Mouse (Mus musculus): ENCODE data around the gene Epx. TPM values are rescaled to one million over a fixed set of nuclear protein-coding genes. Genes with fewer than 3 reads are reported as not detected.
"Not testable (repeated sequence)": the region's sequence is repeated elsewhere in the genome, so short reads cannot be mapped to it uniquely, and the experiment has no call there.

Gene Epx
- polyA plus RNA-seq, 1 experiment from 2014 or later = 0.25 TPM

- not testable (repeated sequence) for H3K4me1 ChIP-seq (replicated peaks); H3K4me3 ChIP-seq; H3K9ac ChIP-seq; ATAC-seq (ENCODE audit: low FRiP score, low read depth); H3K36me3 ChIP-seq; H3K4me2 ChIP-seq; H3K27me3 ChIP-seq; H3K9me3 ChIP-seq; H3K27ac ChIP-seq (replicated peaks)
- WGBS = 100% methylated on average over 1 of the region's 2 CpGs
Observed at GRCm38 (mm10) chr11:87866891-87867290, 8.4 kb downstream of the Epx start.

GRCm38 (mm10) chr11:87862805-87863204, 12.5 kb downstream of the Epx start:
- Histone ChIP-seq H3K4me1 (replicated peaks) (no peaks in the 10 kb centered on the region), H3K9ac (no peak overlapping the region)
- 93% methylated on average over 13 of the region's 13 CpGs for WGBS

GRCm38 (mm10) chr11:87860426-87860825, 14.9 kb downstream of the Epx start:
- no peak overlapping the region for H3K4me3 ChIP-seq
- H3K27ac ChIP-seq (replicated peaks) = no peak overlapping the region
- H3K4me2 ChIP-seq = no peak overlapping the region
- H3K9me3 ChIP-seq = no peaks in the 10 kb centered on the region
- 0 out of 2 replicates have a peak, but pooled peaks cover 3% of the 10 kb centered on the region for H3K36me3 ChIP-seq
- 60% methylated on average over 9 of the region's 9 CpGs for WGBS
- ATAC-seq (ENCODE audit: low FRiP score, low read depth) = no peak
- no peak overlapping the region for H3K9ac ChIP-seq
- H3K27me3 ChIP-seq = no peaks in the 10 kb centered on the region
- H3K4me1 ChIP-seq (replicated peaks) = no peaks in the 10 kb centered on the region

More at GRCm38 (mm10) chr11:87862805-87863204, 12.5 kb downstream of the Epx start:
- Histone ChIP-seq H3K36me3 (0 out of 2 replicates have a peak, but pooled peaks cover 3% of the 10 kb centered on the region), H3K27ac (replicated peaks) (no peak overlapping the region), H3K4me3 (no peak overlapping the region), H3K4me2 (no peak overlapping the region), H3K27me3 (no peaks in the 10 kb centered on the region), H3K9me3 (no peaks in the 10 kb centered on the region)
- no peak for ATAC-seq (ENCODE audit: low FRiP score, low read depth)

DNA sequence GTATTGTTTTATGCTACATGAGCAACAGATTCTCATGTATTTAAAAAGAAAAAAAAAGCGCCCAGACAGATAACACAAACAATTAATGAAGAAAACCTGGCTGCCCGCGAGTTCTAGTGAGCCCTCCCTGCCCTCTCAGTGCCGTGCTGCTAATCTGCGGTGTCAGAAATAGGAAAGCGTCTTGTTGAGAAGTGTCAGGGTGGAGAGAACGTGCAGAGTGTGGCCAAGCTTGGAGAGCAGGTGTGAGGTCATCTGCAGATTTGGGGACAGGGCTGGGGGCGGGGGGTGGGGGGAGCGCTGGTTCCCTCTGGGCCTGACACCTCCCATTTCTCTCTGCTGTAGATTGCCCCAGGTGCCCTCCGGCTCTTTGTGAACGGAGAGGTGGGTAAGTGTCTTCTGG, 16.1 kb downstream of the Epx start:
- Histone ChIP-seq H3K4me1 (replicated peaks) (no peaks in the 10 kb centered on the region), H3K27ac (replicated peaks) (no peak overlapping the region), H3K9me3 (no peaks in the 10 kb centered on the region), H3K36me3 (0 out of 2 replicates have a peak, but pooled peaks cover 3% of the 10 kb centered on the region), H3K9ac (no peak overlapping the region), H3K27me3 (no peaks in the 10 kb centered on the region), H3K4me3 (no peak overlapping the region), H3K4me2 (no peak overlapping the region)
- 95% methylated on average over 11 of the region's 11 CpGs for WGBS
- no peak for ATAC-seq (ENCODE audit: low FRiP score, low read depth)

DNA sequence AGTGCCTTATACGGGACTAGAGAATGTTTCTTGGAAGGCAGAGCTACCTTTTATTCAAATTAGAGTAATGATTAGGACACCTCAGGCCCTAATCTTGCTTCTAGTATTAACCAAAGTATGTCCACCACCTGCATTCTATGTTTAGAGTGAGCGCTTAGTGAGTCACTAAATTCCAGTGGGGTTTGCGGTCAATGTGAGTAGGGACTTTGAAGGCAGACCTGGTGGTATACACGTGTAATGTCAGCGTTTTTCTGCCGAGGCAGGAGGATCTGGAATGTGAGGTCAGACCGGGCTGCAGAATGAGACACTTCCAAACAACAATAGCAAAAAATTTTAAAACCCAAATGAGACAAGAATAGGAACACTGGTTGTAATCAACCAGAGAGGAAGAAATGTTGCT, 20.8 kb downstream of the Epx start:
- H3K9me3 ChIP-seq = no peaks in the 10 kb centered on the region
- H3K36me3 ChIP-seq = no peaks in the 10 kb centered on the region
- ATAC-seq (ENCODE audit: low FRiP score, low read depth) = no peak
- H3K9ac ChIP-seq = no peak overlapping the region
- no peak overlapping the region for H3K4me3 ChIP-seq
- peaks cover 11% of the 10 kb centered on the region for H3K4me1 ChIP-seq (replicated peaks)
- no peak overlapping the region for H3K4me2 ChIP-seq
- WGBS = 90% methylated on average over 7 of the region's 7 CpGs
- H3K27me3 ChIP-seq = no peaks in the 10 kb centered on the region
- no peak overlapping the region for H3K27ac ChIP-seq (replicated peaks)

- peaks cover 11% of the 10 kb centered on the region for H3K4me1 ChIP-seq (replicated peaks)
- H3K36me3 ChIP-seq = no peaks in the 10 kb centered on the region
- H3K9ac ChIP-seq = peak overlapping the region; percentile 53
- ATAC-seq (ENCODE audit: low FRiP score, low read depth) = no peak; the same call in 1 of the 2 replicates
- peak overlapping the region; percentile 81 for H3K4me2 ChIP-seq
- peak overlapping the region; percentile 77 for H3K27ac ChIP-seq (replicated peaks)
- WGBS = 30% methylated on average over 8 of the region's 8 CpGs
- no peaks in the 10 kb centered on the region for H3K9me3 ChIP-seq
- no peaks in the 10 kb centered on the region for H3K27me3 ChIP-seq
- peak overlapping the region; percentile 55 for H3K4me3 ChIP-seq
Observed at GRCm38 (mm10) chr11:87853597-87853954, 21.8 kb downstream of the Epx start.

GRCm38 (mm10) chr11:87852690-87853596, 22.4 kb downstream of the Epx start, which contains the start of gene Mks1:
Gene Mks1 (plus strand): TSS chr11:87853215.
- Histone ChIP-seq H3K4me3 (peak within 1 kb of the TSS; percentile 55), H3K36me3 (no peaks in the 10 kb centered on the region), H3K9me3 (no peaks in the 10 kb centered on the region), H3K9ac (peak within 1 kb of the TSS; percentile 53), H3K4me2 (peak within 1 kb of the TSS; percentile 81), H3K4me1 (replicated peaks) (peaks cover 11% of the 10 kb centered on the region), H3K27ac (replicated peaks) (peak within 1 kb of the TSS; percentile 77), H3K27me3 (no peaks in the 10 kb centered on the region)
- 5% methylated on average over 40 of the region's 40 CpGs for WGBS
- ATAC-seq (ENCODE audit: low FRiP score, low read depth) = peak; percentile 94

DNA sequence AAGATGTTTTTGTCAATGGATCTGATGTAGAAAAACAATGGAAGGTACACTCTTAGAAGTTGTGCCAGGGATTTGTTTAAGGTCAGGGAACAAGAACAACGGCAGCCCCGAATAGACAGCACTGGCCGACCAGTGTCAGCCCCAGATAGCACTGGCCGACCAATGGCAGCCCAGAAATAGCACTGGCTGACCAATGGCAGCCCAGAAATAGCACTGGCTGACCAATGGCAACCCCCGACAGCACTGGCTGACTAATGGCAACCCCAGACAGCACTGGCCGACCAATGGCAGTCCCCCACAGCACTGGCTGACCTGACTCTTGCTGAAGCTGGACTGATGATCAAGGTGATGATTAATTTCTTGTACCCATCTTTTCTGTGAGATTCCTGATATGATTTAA, 27.5 kb downstream of the Epx start:
- no peaks in the 10 kb centered on the region for H3K9me3 ChIP-seq
- peaks cover 4% of the 10 kb centered on the region; the same call in 1 of the 2 replicates for H3K4me1 ChIP-seq (replicated peaks)
- ATAC-seq (ENCODE audit: low FRiP score, low read depth) = no peak
- no peak overlapping the region for H3K4me3 ChIP-seq
- no peak overlapping the region for H3K9ac ChIP-seq
- no peaks in the 10 kb centered on the region for H3K27me3 ChIP-seq
- no peak overlapping the region for H3K27ac ChIP-seq (replicated peaks)
- H3K36me3 ChIP-seq = no peaks in the 10 kb centered on the region
- H3K4me2 ChIP-seq = no peak overlapping the region
- WGBS = 72% methylated on average over 6 of the region's 6 CpGs

DNA sequence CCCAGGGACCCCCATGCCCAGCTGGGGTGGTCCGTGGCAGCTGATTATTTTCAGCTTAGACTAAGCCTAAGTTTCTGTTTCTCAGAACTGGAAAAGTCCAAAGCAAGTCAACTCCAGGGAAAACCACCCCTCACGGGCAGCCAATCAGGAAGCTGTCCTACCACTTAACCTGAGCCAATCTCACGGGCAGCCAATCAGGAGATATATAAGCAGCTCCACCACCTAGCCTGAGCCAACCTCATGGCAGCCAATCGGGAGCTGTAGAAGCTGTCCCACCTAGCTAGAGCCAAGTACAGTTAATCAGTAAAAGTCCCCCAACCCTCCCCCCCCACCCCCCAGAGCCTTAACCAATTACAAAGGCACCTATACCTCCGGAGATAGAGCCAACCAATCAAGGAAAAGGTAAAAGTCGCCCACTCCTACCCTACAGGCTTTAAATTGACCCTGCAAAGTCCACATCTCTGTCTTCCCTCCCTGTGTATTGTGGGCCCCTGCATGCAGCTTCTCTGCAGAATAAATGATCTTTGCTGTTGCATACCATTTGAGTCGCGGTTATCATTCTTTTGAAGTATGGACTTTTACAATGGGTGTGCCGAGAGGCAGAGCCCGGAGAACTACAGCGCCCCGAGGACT, 28.3 kb downstream of the Epx start:
- Histone ChIP-seq H3K4me1 (replicated peaks) (no peaks in the 10 kb centered on the region), H3K9me3 (no peaks in the 10 kb centered on the region), H3K27ac (replicated peaks) (no peak overlapping the region), H3K4me3 (no peak overlapping the region), H3K9ac (no peak overlapping the region), H3K36me3 (no peaks in the 10 kb centered on the region), H3K27me3 (no peaks in the 10 kb centered on the region), H3K4me2 (no peak overlapping the region)
- 80% methylated on average over 12 of the region's 12 CpGs for WGBS
- no peak for ATAC-seq (ENCODE audit: low FRiP score, low read depth)

DNA sequence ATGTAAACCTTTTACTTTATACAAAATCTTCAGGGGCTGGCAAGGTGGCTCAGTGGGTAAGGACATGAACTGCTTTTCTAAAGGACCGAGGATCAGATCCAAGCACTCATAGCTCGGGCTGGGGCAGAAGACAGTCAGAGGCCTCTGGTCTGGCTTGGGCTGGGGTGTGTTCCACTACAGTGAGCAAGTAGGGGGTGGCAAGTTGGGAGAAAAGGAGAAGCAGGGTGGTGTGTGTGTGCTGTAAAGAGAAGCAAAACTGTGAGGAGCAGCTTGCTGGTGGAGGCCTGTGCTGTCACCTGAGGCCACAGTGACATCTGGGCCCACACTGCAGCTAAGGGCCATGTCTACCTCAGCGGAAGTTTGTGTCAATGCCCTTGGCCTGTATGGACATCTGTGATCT, 33.9 kb downstream of the Epx start:
- Histone ChIP-seq H3K4me2 (no peak overlapping the region), H3K4me1 (replicated peaks) (no peaks in the 10 kb centered on the region), H3K4me3 (no peak overlapping the region), H3K27ac (replicated peaks) (no peak overlapping the region), H3K27me3 (no peaks in the 10 kb centered on the region), H3K9ac (no peak overlapping the region), H3K9me3 (no peaks in the 10 kb centered on the region), H3K36me3 (no peaks in the 10 kb centered on the region)
- ATAC-seq (ENCODE audit: low FRiP score, low read depth) = no peak
- WGBS = 79% methylated on average over 3 of the region's 3 CpGs

- ATAC-seq (ENCODE audit: low FRiP score, low read depth) = no peak
- Histone ChIP-seq H3K4me2 (no peak overlapping the region), H3K9ac (no peak overlapping the region), H3K27ac (replicated peaks) (no peak overlapping the region), H3K36me3 (no peaks in the 10 kb centered on the region), H3K9me3 (no peaks in the 10 kb centered on the region), H3K4me1 (replicated peaks) (no peaks in the 10 kb centered on the region), H3K27me3 (no peaks in the 10 kb centered on the region), H3K4me3 (no peak overlapping the region)
- WGBS = 89% methylated on average over 8 of the region's 8 CpGs
Observed at GRCm38 (mm10) chr11:87840676-87841075, 34.7 kb downstream of the Epx start.

DNA sequence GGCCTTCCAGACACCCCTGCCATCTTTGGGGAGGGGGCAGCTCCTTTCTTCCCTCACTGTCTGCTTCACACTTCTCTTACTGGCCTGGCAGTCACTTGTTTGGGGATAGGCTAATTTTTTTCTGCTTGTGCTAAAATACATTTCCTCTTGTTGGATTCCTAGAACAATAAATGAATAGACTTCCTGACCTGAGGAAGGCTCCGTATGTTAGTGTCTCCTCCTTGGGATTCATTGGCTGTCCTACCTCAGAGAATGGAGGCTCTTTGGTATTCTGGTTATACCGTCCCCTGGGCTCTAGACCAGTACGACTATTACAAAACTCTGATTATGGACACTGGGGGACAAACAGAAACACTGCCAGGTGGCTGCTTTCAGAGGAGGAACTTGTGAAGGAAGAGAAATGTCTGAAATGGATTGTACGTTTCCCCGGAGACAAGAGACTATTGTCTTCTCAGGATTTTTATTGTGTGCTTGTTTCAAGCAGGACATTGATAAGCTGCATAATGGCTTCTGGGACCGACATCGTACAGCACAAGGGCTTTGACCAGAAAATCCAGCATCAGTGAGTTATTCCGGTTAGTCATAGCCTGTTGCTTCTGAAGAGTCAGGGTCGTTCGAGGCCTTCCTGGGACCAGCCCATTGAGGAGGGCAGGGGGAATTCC, 47.0 kb downstream of the Epx start, which contains the start of gene Lpo:
TSS of gene Lpo (minus strand) at position 51 of the 662 bp plus-strand sequence.
- H3K27ac ChIP-seq (replicated peaks) = no peak within 1 kb of the TSS; the same call in 1 of the 2 replicates
- ATAC-seq (ENCODE audit: low FRiP score, low read depth) = no peak
- 25% methylated on average over 10 of the region's 10 CpGs for WGBS

More for the DNA sequence above, 47.0 kb downstream of the Epx start, which contains the start of gene Lpo:
- Histone ChIP-seq H3K9me3 (no peaks in the 10 kb centered on the region), H3K4me3 (no peak within 1 kb of the TSS), H3K4me2 (no peak within 1 kb of the TSS), H3K36me3 (no peaks in the 10 kb centered on the region), H3K9ac (no peak within 1 kb of the TSS), H3K4me1 (replicated peaks) (no peaks in the 10 kb centered on the region), H3K27me3 (no peaks in the 10 kb centered on the region)

Measured in hindbrain, embryonic 15.5 days (tissue).